9 mouse cellular contexts compared by ENCODE assay signal in the genomic region with DNA sequence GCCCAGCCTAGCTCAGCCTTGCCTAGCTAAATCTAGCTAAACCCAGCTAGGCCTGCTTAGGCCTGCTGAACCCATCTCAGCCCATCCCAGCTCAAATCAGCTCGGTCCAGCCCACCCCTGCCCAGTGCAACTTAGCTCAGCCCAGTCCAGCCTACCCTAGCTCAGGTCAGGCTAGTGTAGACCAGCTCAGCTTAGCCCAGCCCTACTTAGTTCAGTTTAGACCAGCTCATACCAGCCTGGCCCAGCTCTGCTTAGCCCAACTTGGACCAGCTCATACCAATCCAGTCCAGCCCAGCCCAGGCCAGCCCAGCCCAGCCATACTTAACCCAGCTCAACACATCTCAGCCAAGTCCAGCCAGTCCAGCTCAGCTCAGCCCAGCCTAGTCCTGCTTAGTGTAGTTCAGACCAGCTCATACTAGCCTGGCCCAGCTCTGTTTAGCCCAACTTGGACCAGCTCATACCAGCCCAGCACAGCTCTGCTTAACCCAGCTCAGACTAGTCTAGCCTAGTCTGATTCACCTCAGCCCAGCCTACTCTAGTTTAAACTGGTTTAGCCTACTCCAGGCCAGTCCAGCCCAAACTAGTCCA.
DNase-seq lines count a peak whose midpoint lies in the region; ATAC-seq and TF ChIP-seq lines count a peak whose summit lies in the region.
"Had no signal": no experiment of that assay in that cellular context is flagged by ENCODE, and none has a peak within 500 bp of the region (broad histone marks: within the 10 kb centered on the region; RNA-seq: fewer than 3 reads in every experiment).

No protein-coding gene starts in this region.

- ATAC-seq in lung, embryonic 14.5 days (ENCODE audit: insufficient read depth), result peak; percentile 53; the same call in 1 of the 2 replicates
- ATAC-seq in forebrain, embryonic 15.5 days (replicated peaks), result peak; percentile 38
- peak; percentile 25 for ATAC-seq in intestine, postnatal 0 days
- ATAC-seq in neural tube, embryonic 15.5 days (ENCODE audit: low FRiP score), result peak; percentile 35; the same call in 1 of the 2 replicates

- WGBS in lung, embryonic 14.5 days, result 83% methylated on average over 1 of the region's 1 CpGs
- WGBS in forebrain, embryonic 15.5 days, result 79% methylated on average over 1 of the region's 1 CpGs
- 90% methylated on average over 1 of the region's 1 CpGs for whole genome bisulfite sequencing in intestine, postnatal 0 days
- 84% methylated on average over 1 of the region's 1 CpGs for WGBS in neural tube, embryonic 15.5 days

- no peak for TF ChIP-seq CTCF in lung, embryonic 14.5 days (IDR thresholded peaks at IDR 0.05; ENCODE audit: low read depth)
- TF ChIP-seq CTCF in intestine, postnatal 0 days (IDR thresholded peaks at IDR 0.05; ENCODE audit: low read depth), result no peak

- no peaks in the 10 kb centered on the region for H3K9me3 ChIP-seq in lung, embryonic 14.5 days (ENCODE audit: low read depth, low read length)
- no peaks in the 10 kb centered on the region for H3K9me3 ChIP-seq in forebrain, embryonic 15.5 days
- no peaks in the 10 kb centered on the region for H3K9me3 ChIP-seq in intestine, postnatal 0 days (ENCODE audit: control insufficient read depth)
- H3K9me3 ChIP-seq in neural tube, embryonic 15.5 days (replicated peaks), result no peaks in the 10 kb centered on the region

- no peaks in the 10 kb centered on the region for H3K27me3 ChIP-seq in lung, embryonic 14.5 days (ENCODE audit: insufficient read depth, low read length)
- no peaks in the 10 kb centered on the region for H3K27me3 ChIP-seq in forebrain, embryonic 15.5 days
- H3K27me3 ChIP-seq in intestine, postnatal 0 days (replicated peaks; ENCODE audit: control insufficient read depth, insufficient read depth, low read length), result no peaks in the 10 kb centered on the region
- H3K27me3 ChIP-seq in neural tube, embryonic 15.5 days (replicated peaks), result no peaks in the 10 kb centered on the region

- no peak for DNase-seq in lung, embryonic 14.5 days
- DNase-seq in lung, postnatal 25 days (ENCODE audit: low spot score), result no peak
- no peak for DNase-seq in frontal cortex, adult 2 months (ENCODE audit: extremely low spot score in 1 of 2, low spot score in 1 of 2)
- DNase-seq in left cerebral cortex, adult 18-20 months (ENCODE audit: low spot score in 2 of 2), result no peak
- DNase-seq: kidney, postnatal 10 days; left cerebral cortex, postnatal 4 days had no signal

- H3K4me3 ChIP-seq in lung, embryonic 14.5 days (ENCODE audit: low read depth, low read length), result no peak overlapping the region
- H3K4me3 ChIP-seq in forebrain, embryonic 15.5 days, result no peak overlapping the region
- no peak overlapping the region for H3K4me3 ChIP-seq in intestine, postnatal 0 days (ENCODE audit: low read depth, low read length)
- no peak overlapping the region for H3K4me3 ChIP-seq in neural tube, embryonic 15.5 days (replicated peaks)

- H3K9ac ChIP-seq in lung, embryonic 14.5 days, result no peak overlapping the region
- no peak overlapping the region for H3K9ac ChIP-seq in forebrain, embryonic 15.5 days (replicated peaks)
- no peak overlapping the region for H3K9ac ChIP-seq in intestine, postnatal 0 days (ENCODE audit: low read depth, low read length)
- no peak overlapping the region for H3K9ac ChIP-seq in neural tube, embryonic 15.5 days (replicated peaks)

- H3K4me1 ChIP-seq in lung, embryonic 14.5 days (ENCODE audit: insufficient read depth), result no peaks in the 10 kb centered on the region
- H3K4me1 ChIP-seq in forebrain, embryonic 15.5 days, result no peaks in the 10 kb centered on the region
- no peaks in the 10 kb centered on the region for H3K4me1 ChIP-seq in intestine, postnatal 0 days (replicated peaks; ENCODE audit: control insufficient read depth, insufficient read depth, low read length)
- H3K4me1 ChIP-seq in neural tube, embryonic 15.5 days, result no peaks in the 10 kb centered on the region

- no peak overlapping the region for H3K27ac ChIP-seq in lung, embryonic 14.5 days (ENCODE audit: low read depth)
- H3K27ac ChIP-seq in forebrain, embryonic 15.5 days (replicated peaks), result no peak overlapping the region
- H3K27ac ChIP-seq in intestine, postnatal 0 days (ENCODE audit: low read depth, low read length), result no peak overlapping the region
- no peak overlapping the region for H3K27ac ChIP-seq in neural tube, embryonic 15.5 days (replicated peaks)

- H3K36me3 ChIP-seq in lung, embryonic 14.5 days (ENCODE audit: insufficient read depth), result no peaks in the 10 kb centered on the region
- no peaks in the 10 kb centered on the region for H3K36me3 ChIP-seq in forebrain, embryonic 15.5 days
- H3K36me3 ChIP-seq in intestine, postnatal 0 days (ENCODE audit: control insufficient read depth, insufficient read depth), result no peaks in the 10 kb centered on the region
- no peaks in the 10 kb centered on the region for H3K36me3 ChIP-seq in neural tube, embryonic 15.5 days

- H3K4me2 ChIP-seq in lung, embryonic 14.5 days, result no peak overlapping the region
- no peak overlapping the region for H3K4me2 ChIP-seq in forebrain, embryonic 15.5 days (replicated peaks)
- H3K4me2 ChIP-seq in intestine, postnatal 0 days (replicated peaks; ENCODE audit: low read depth), result no peak overlapping the region
- no peak overlapping the region for H3K4me2 ChIP-seq in neural tube, embryonic 15.5 days
